Mouse (Mus musculus): ENCODE data around the gene Tsg101. TPM values are rescaled to one million over a fixed set of nuclear protein-coding genes. Genes with fewer than 3 reads are reported as not detected.
A peak's percentile ranks its signal among the peaks of the same experiment; 100 is the strongest.

Tsg101 gene
- polyA plus RNA-seq, 1 experiment from 2014 or later: 169 TPM

DNA sequence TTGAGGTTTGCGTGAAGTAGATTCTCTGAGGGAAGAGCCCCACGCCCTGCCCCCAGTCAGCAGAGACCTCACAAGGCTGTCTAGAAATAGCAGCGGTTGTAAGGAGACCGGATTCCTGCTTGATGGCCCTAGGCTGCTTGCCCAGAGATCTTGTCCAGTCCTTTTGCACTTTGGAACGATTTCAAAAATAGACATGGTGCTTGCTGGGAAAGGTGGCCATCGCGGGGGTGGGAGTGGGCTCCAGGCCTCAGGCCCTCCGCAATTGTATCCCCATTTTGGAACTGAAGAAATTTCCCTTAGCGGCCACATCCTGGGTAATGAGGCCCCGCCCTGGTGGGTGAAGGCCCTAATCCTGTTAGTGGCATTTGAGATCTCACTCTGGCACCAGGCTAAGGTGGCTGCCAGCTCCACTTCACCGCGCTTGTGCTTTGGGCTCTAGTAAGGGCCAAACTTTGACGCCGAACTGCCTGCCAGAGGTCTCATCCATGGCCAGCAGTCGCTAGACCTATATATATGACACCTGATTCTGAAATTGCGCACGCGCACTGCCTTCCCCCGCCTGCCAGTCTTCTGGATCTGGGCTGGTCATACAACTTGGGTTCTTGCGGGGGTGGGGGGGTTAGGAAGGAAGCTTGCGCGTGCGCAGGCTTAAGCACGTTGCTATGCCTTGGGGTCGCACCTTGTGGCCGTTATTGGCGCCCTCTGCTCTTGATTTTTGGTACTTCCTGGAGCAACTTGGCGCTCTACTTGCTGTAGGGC lies 73.1 kb downstream of the Tsg101 start:
- Histone ChIP-seq H3K4me3 (replicated peaks; ENCODE audit: low read depth, low read length) (peak overlapping the region; percentile 96), H3K9ac (ENCODE audit: low read depth, low read length) (peak overlapping the region; percentile 91), H3K4me1 (replicated peaks; ENCODE audit: insufficient read depth, low read length) (peaks cover 17% of the 10 kb centered on the region), H3K27ac (peak overlapping the region; percentile 95), H3K36me3 (ENCODE audit: insufficient read depth, low read length) (peaks cover 30% of the 10 kb centered on the region), H3K4me2 (ENCODE audit: low read length) (peak overlapping the region; percentile 99), H3K27me3 (ENCODE audit: insufficient read depth, low read length) (no peaks in the 10 kb centered on the region), H3K9me3 (replicated peaks; ENCODE audit: low read length) (no peaks in the 10 kb centered on the region)
- DNase-seq (ENCODE audit: low spot score) (peak; percentile 85), ATAC-seq (replicated peaks; ENCODE audit: low FRiP score, low read depth) (peak; percentile 55)
- WGBS: 2% methylated on average over 28 of the region's 28 CpGs
- peak; percentile 53; the same call in 1 of the 2 replicates for TF ChIP-seq CTCF (IDR thresholded peaks at IDR 0.05; ENCODE audit: low read depth)

DNA sequence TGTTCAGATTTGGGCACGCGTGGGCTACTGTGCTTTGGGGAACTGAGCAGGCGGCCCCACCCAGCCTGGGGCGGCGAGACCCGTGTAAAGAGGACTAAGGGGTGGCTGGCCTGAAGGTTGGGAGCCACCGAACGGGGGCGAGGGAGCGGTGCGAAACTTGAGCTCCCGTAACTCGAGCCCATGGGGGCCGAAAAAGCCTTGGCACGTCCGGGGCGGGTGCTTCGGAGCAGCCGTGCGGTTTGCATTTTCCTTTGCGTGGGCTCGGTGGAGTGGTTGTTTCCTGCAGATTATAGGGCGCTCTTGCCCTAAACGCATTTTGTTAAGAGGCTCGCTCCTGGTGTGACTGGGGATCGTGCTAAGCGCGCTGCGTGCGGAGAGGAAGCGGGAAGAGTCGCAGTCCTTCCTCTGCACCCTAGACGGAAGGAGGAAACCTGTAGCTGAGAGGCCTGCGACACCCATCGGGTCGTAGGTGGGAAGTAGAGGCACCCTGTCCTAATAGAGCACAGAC lies 73.7 kb downstream of the Tsg101 start:
- Histone ChIP-seq H3K4me1 (replicated peaks; ENCODE audit: insufficient read depth, low read length) (peaks cover 17% of the 10 kb centered on the region), H3K27me3 (ENCODE audit: insufficient read depth, low read length) (no peaks in the 10 kb centered on the region), H3K4me2 (ENCODE audit: low read length) (peak overlapping the region; percentile 99), H3K9ac (ENCODE audit: low read depth, low read length) (peak overlapping the region; percentile 91), H3K36me3 (ENCODE audit: insufficient read depth, low read length) (peaks cover 23% of the 10 kb centered on the region), H3K9me3 (replicated peaks; ENCODE audit: low read length) (no peaks in the 10 kb centered on the region), H3K27ac (peak overlapping the region; percentile 95), H3K4me3 (replicated peaks; ENCODE audit: low read depth, low read length) (peak overlapping the region; percentile 96)
- ATAC-seq (replicated peaks; ENCODE audit: low FRiP score, low read depth): peak; percentile 7
- DNase-seq (ENCODE audit: low spot score): peak; percentile 70
- TF ChIP-seq CTCF (IDR thresholded peaks at IDR 0.05; ENCODE audit: low read depth): no peak
- under 1% methylated on average over 36 of the region's 36 CpGs for WGBS

DNA sequence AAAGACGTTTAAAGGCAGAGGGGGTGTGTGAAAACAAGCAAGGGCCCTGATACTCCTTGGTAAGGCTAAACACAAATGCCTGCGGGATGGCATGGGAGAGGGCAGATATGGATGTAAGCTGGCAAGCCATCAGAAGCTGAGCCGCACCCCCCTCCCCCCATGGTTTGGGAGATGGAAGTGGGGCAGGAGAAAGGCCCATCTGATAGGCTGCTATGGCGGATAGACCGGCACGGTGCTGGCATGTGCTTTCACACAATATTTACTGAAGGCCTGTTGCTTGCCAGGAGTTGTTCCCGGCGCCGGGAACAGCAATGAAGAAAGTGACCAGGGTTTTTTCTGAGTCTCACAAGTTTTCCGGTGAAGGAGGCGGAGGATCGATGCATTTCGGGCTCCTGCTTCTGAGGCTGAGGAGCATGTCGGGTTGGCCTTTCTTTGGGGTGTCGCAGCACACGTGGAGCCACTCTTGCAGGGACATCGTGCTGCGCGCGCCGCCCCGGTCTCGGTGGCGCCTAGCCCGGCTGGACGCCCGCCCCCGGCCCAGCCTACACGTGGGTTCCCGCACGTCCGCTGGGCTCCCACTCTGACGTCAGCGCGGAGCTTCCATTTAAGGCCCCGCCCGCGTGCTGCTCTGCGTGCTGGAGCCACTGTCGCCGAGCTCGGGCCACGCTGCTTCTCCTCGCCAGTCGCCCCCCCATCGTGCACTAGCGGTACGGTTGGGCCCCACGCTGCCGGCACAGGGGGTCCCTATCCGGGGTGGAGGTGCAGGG lies 74.4 kb downstream of the Tsg101 start:
- peak; percentile 88 for ATAC-seq (replicated peaks; ENCODE audit: low FRiP score, low read depth)
- H3K9me3 ChIP-seq (replicated peaks; ENCODE audit: low read length): no peaks in the 10 kb centered on the region
- no peaks in the 10 kb centered on the region for H3K27me3 ChIP-seq (ENCODE audit: insufficient read depth, low read length)
- peaks cover 17% of the 10 kb centered on the region for H3K4me1 ChIP-seq (replicated peaks; ENCODE audit: insufficient read depth, low read length)
- TF ChIP-seq CTCF (IDR thresholded peaks at IDR 0.05; ENCODE audit: low read depth): no peak
- under 1% methylated on average over 51 of the region's 51 CpGs for WGBS
- peak overlapping the region; percentile 91 for H3K9ac ChIP-seq (ENCODE audit: low read depth, low read length)
- H3K4me3 ChIP-seq (replicated peaks; ENCODE audit: low read depth, low read length): peak overlapping the region; percentile 96
- H3K4me2 ChIP-seq (ENCODE audit: low read length): peak overlapping the region; percentile 99
- peak overlapping the region; percentile 95 for H3K27ac ChIP-seq
- peaks cover 20% of the 10 kb centered on the region for H3K36me3 ChIP-seq (ENCODE audit: insufficient read depth, low read length)
- peak; percentile 93 for DNase-seq (ENCODE audit: low spot score)

DNA sequence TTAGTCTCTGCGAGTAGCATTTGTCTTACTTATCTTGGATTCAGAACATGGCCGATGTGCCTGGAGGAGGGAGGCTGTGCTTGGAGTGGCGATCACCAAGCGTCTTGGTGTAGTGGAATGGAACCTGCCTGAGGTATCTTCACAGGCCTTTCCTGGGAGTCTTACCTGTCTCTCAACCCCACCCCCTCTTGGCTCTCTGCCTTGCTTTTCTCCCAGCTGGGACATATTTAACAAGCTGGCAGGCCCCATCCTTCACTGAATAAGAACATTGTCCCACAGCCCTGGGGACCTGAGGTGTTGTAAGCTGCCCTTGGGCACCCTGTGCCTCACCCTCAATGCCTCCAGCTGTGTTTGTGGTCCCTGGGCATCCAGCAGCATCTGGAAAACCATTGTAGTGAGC lies 76.2 kb downstream of the Tsg101 start:
- DNase-seq (ENCODE audit: low spot score) (no peak), ATAC-seq (replicated peaks; ENCODE audit: low FRiP score, low read depth) (no peak)
- Histone ChIP-seq H3K4me1 (replicated peaks; ENCODE audit: insufficient read depth, low read length) (peaks cover 30% of the 10 kb centered on the region), H3K27me3 (ENCODE audit: insufficient read depth, low read length) (no peaks in the 10 kb centered on the region), H3K27ac (no peak overlapping the region), H3K4me2 (ENCODE audit: low read length) (no peak overlapping the region), H3K9me3 (replicated peaks; ENCODE audit: low read length) (no peaks in the 10 kb centered on the region), H3K9ac (ENCODE audit: low read depth, low read length) (no peak overlapping the region), H3K4me3 (replicated peaks; ENCODE audit: low read depth, low read length) (no peak overlapping the region), H3K36me3 (ENCODE audit: insufficient read depth, low read length) (peaks cover 5% of the 10 kb centered on the region)
- no peak for TF ChIP-seq CTCF (IDR thresholded peaks at IDR 0.05; ENCODE audit: low read depth)
- 90% methylated on average over 4 of the region's 4 CpGs for WGBS

DNA sequence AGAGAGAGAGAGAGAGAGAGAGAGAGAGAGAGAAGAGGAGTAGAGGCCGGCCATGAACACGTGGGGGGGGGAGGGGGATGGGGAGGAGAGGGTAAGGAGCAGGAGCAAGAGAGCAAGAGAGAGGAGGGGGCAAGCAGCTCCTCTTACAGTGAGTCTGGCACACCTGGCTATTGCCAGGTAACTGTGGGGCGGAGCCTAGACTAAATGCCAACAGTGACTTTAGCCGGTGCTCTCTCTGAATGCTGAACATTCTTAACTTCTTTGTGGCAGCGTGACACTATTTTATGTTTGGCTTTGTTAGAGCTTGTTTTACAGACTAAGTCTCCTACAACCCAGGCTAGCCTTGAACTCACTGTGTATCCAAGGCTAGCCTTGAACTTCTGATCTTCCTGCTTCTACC lies 77.5 kb downstream of the Tsg101 start:
- no peak for DNase-seq (ENCODE audit: low spot score)
- no peak overlapping the region for H3K9ac ChIP-seq (ENCODE audit: low read depth, low read length)
- TF ChIP-seq CTCF (IDR thresholded peaks at IDR 0.05; ENCODE audit: low read depth): no peak
- no peak overlapping the region for H3K4me2 ChIP-seq (ENCODE audit: low read length)
- WGBS: 33% methylated on average over 5 of the region's 5 CpGs
- no peaks in the 10 kb centered on the region for H3K27me3 ChIP-seq (ENCODE audit: insufficient read depth, low read length)
- no peak for ATAC-seq (replicated peaks; ENCODE audit: low FRiP score, low read depth)
- H3K9me3 ChIP-seq (replicated peaks; ENCODE audit: low read length): no peaks in the 10 kb centered on the region
- H3K27ac ChIP-seq: no peak overlapping the region
- peaks cover 31% of the 10 kb centered on the region for H3K4me1 ChIP-seq (replicated peaks; ENCODE audit: insufficient read depth, low read length)
- H3K36me3 ChIP-seq (ENCODE audit: insufficient read depth, low read length): no peaks in the 10 kb centered on the region
- no peak overlapping the region for H3K4me3 ChIP-seq (replicated peaks; ENCODE audit: low read depth, low read length)

- Histone ChIP-seq H3K4me2 (ENCODE audit: low read length) (no peak within 1 kb of the TSS), H3K9me3 (replicated peaks; ENCODE audit: low read length) (no peaks in the 10 kb centered on the region), H3K27ac (peak within 1 kb of the TSS; percentile 92), H3K36me3 (ENCODE audit: insufficient read depth, low read length) (no peaks in the 10 kb centered on the region), H3K9ac (ENCODE audit: low read depth, low read length) (no peak within 1 kb of the TSS), H3K4me3 (replicated peaks; ENCODE audit: low read depth, low read length) (no peak within 1 kb of the TSS), H3K4me1 (replicated peaks; ENCODE audit: insufficient read depth, low read length) (peaks cover 27% of the 10 kb centered on the region), H3K27me3 (ENCODE audit: insufficient read depth, low read length) (no peaks in the 10 kb centered on the region)
- TF ChIP-seq CTCF (IDR thresholded peaks at IDR 0.05; ENCODE audit: low read depth): no peak
- WGBS: 35% methylated on average over 6 of the region's 6 CpGs
- ATAC-seq (replicated peaks; ENCODE audit: low FRiP score, low read depth) (no peak), DNase-seq (ENCODE audit: low spot score) (no peak)
These were observed 78.8 kb downstream of the Tsg101 start, which contains the start of gene Ldha for GRCm38 (mm10) chr7:46840787-46841525. Gene Ldha, plus strand, starts transcription at chr7:46841475.

All from kidney, postnatal 0 days (tissue).